Mouse (Mus musculus) cerebellum, postnatal 10 days (tissue): Measurements from ENCODE around the gene Nfib.

Source experiments
- DNase-seq, 2 experiments: peaks; one replicate each; pipeline ENCODE4 v3.0.0; 2021; ENCODE audit warnings: mixed read lengths in 2 of 2

The Nfib gene

GRCm38 (mm10) chr4:82509771-82510170, 195.8 kb downstream of the Nfib start:
- DNase-seq, result no peak

- no peak for DNase-seq
These were observed 196.3 kb downstream of the Nfib start for GRCm38 (mm10) chr4:82509166-82509767.

- DNase-seq, result peak; percentile 49 to 55
These were observed 197.3 kb downstream of the Nfib start for GRCm38 (mm10) chr4:82508281-82508687.

GRCm38 (mm10) chr4:82507541-82508280, 197.8 kb downstream of the Nfib start:
- peak; percentile 79 to 86 for DNase-seq

- DNase-seq, result peak; percentile 81 to 83
These were observed 198.7 kb downstream of the Nfib start for GRCm38 (mm10) chr4:82506731-82507331.

- peak; percentile 93 to 97 for DNase-seq
These were observed 199.3 kb downstream of the Nfib start for GRCm38 (mm10) chr4:82506081-82506730.

- DNase-seq, result peak; percentile 92 to 93
These were observed 200.2 kb downstream of the Nfib start for GRCm38 (mm10) chr4:82505121-82506031.

GRCm38 (mm10) chr4:82504284-82505120, 201.0 kb downstream of the Nfib start:
- peak; percentile 58 to 72 for DNase-seq

- no peak for DNase-seq
These were observed 201.6 kb downstream of the Nfib start for GRCm38 (mm10) chr4:82504015-82504283.

GRCm38 (mm10) chr4:82503274-82504014, 202.1 kb downstream of the Nfib start:
- no peak for DNase-seq

GRCm38 (mm10) chr4:82502611-82503010, 202.9 kb downstream of the Nfib start:
- peak in 1 of 2 experiments; percentile 51 for DNase-seq

- DNase-seq, result peak in 1 of 2 experiments; percentile 54
These were observed 203.5 kb downstream of the Nfib start for GRCm38 (mm10) chr4:82502012-82502411.

- peak; percentile 24 to 50 for DNase-seq
These were observed 204.9 kb downstream of the Nfib start for GRCm38 (mm10) chr4:82500578-82501098.

- peak; percentile 37 to 56 for DNase-seq
These were observed 205.6 kb downstream of the Nfib start for GRCm38 (mm10) chr4:82499725-82500577.

- peak; percentile 70 to 75 for DNase-seq
These were observed 206.3 kb downstream of the Nfib start for GRCm38 (mm10) chr4:82499238-82499637.

GRCm38 (mm10) chr4:82497671-82498631, 207.6 kb downstream of the Nfib start:
- peak; percentile 91 to 94 for DNase-seq

- peak; percentile 72 to 80 for DNase-seq
These were observed 208.4 kb downstream of the Nfib start for GRCm38 (mm10) chr4:82497141-82497566.

- peak; percentile 65 to 77 for DNase-seq
These were observed 209.2 kb downstream of the Nfib start for GRCm38 (mm10) chr4:82496383-82496782.
